Mouse (Mus musculus): ENCODE results near the gene Sfrp2. TPM values are rescaled to one million over a fixed set of nuclear protein-coding genes. Genes with fewer than 3 reads are reported as not detected.

Gene Sfrp2
- total and polyA plus RNA-seq, 3 experiments, result 0.17 to 0.23 (median 0.17) TPM

GRCm38 (mm10) chr3:83763551-83764548, 2.3 kb upstream of the Sfrp2 start:
- peaks cover 26% of the 10 kb centered on the region for H3K27me3 ChIP-seq (replicated peaks)
- DNase-seq (ENCODE audit: extremely low read depth), result peak; percentile 32
- H3K4me2 ChIP-seq (ENCODE audit: insufficient read depth, low read depth, poor library complexity, severe bottlenecking), result 0 out of 2 replicates have a peak overlapping the region, but pooled peaks have one; percentile 27
- H3K4me3 ChIP-seq (replicated peaks in 1 of 3; ENCODE audit: low read depth in 2 of 3, low read length in 2 of 3, poor library complexity in 1 of 3), result no peak overlapping the region
- no peak overlapping the region for H3K27ac ChIP-seq (ENCODE audit: insufficient read depth, low read depth)
- H3K4me1 ChIP-seq (ENCODE audit: control insufficient read depth in 1 of 2, insufficient read depth in 2 of 2), result peaks cover 0 to 10% of the 10 kb centered on the region in 2 experiments; a peak in 2 of 4 replicates
- no peaks in the 10 kb centered on the region for H3K9me3 ChIP-seq (replicated peaks; ENCODE audit: low read length)
- no peaks in the 10 kb centered on the region for H3K36me3 ChIP-seq (replicated peaks in 1 of 2; ENCODE audit: control insufficient read depth in 1 of 2, insufficient read depth in 1 of 2, low read length in 1 of 2)
- no peak overlapping the region for H3K9ac ChIP-seq (ENCODE audit: insufficient read depth, low read depth)
- in situ Hi-C loops (cut with MboI; ENCODE audit: low pct_ligation_motif_present, low pct_unique_long_range_greater_than_20kb, low sequenced_read_pairs) (loop anchor here (25.0 kb wide), 1 partner anchor 477 kb away; no protein-coding TSS in a partner anchor), dilution Hi-C loops (cut with MboI; ENCODE audit: extremely low pct_ligation_motif_present, extremely low pct_unique_long_range_greater_than_20kb, low sequenced_read_pairs) (no loop called here)
- TF ChIP-seq NRF1 (IDR thresholded peaks at IDR 0.05; ENCODE audit: low read depth, low read length) (peak; percentile 75), SMC3 (IDR thresholded peaks at IDR 0.05; ENCODE audit: low read depth, low read length) (peak; percentile 70), ZMIZ1 (IDR thresholded peaks at IDR 0.05; ENCODE audit: low read depth, low read length) (no peak), RAD21 (IDR thresholded peaks at IDR 0.05; ENCODE audit: low read depth, low read length) (peak; percentile 74), KAT2A (IDR thresholded peaks at IDR 0.05; ENCODE audit: insufficient replicate concordance, low read length) (no peak), CTCF (conservative IDR thresholded peaks at IDR 0.05 in 1 of 2, IDR thresholded peaks at IDR 0.05 in 1 of 2; ENCODE audit: low read depth in 2 of 2, low read length in 2 of 2) (peak in 1 of 2 experiments; percentile 80; a peak in 2 of 4 replicates)
- H3K79me2 ChIP-seq (replicated peaks; ENCODE audit: control insufficient read depth, extremely low read depth, insufficient read depth, poor library complexity, severe bottlenecking), result no peaks in the 10 kb centered on the region

GRCm38 (mm10) chr3:83766726-83767070, 577 bp downstream of the Sfrp2 start:
- no peak overlapping the region for H3K4me3 ChIP-seq (replicated peaks in 1 of 3; ENCODE audit: low read depth in 2 of 3, low read length in 2 of 3, poor library complexity in 1 of 3)
- DNase-seq (ENCODE audit: extremely low read depth), result no peak

GRCm38 (mm10) chr3:83767121-83767520, 1.0 kb downstream of the Sfrp2 start:
- no peaks in the 10 kb centered on the region for H3K9me3 ChIP-seq (replicated peaks; ENCODE audit: low read length)
- H3K4me3 ChIP-seq (replicated peaks in 1 of 3; ENCODE audit: low read depth in 2 of 3, low read length in 2 of 3, poor library complexity in 1 of 3), result no peak overlapping the region
- no peak overlapping the region for H3K9ac ChIP-seq (ENCODE audit: insufficient read depth, low read depth)
- in situ Hi-C loops (cut with MboI; ENCODE audit: low pct_ligation_motif_present, low pct_unique_long_range_greater_than_20kb, low sequenced_read_pairs), result loop anchor here (25.0 kb wide), 1 partner anchor 480 kb away; no protein-coding TSS in a partner anchor
- no peak for TF ChIP-seq SMC3 (IDR thresholded peaks at IDR 0.05; ENCODE audit: low read depth, low read length)
- TF ChIP-seq MXI1 (IDR thresholded peaks at IDR 0.05; ENCODE audit: low read depth, low read length), result no peak
- TF ChIP-seq CHD2 (IDR thresholded peaks at IDR 0.05; ENCODE audit: low read length), result no peak
- TF ChIP-seq ETS1 (conservative IDR thresholded peaks at IDR 0.05; ENCODE audit: low read depth, low read length), result no peak
- DNase-seq (ENCODE audit: extremely low read depth), result no peak
- peaks cover 0 to 10% of the 10 kb centered on the region in 2 experiments; a peak in 2 of 4 replicates for H3K4me1 ChIP-seq (ENCODE audit: control insufficient read depth in 1 of 2, insufficient read depth in 2 of 2)
- no peak overlapping the region for H3K27ac ChIP-seq (ENCODE audit: insufficient read depth, low read depth)
- H3K27me3 ChIP-seq (replicated peaks), result peaks cover 24% of the 10 kb centered on the region
- dilution Hi-C loops (cut with MboI; ENCODE audit: extremely low pct_ligation_motif_present, extremely low pct_unique_long_range_greater_than_20kb, low sequenced_read_pairs), result no loop called here
- no peaks in the 10 kb centered on the region for H3K79me2 ChIP-seq (replicated peaks; ENCODE audit: control insufficient read depth, extremely low read depth, insufficient read depth, poor library complexity, severe bottlenecking)
- H3K4me2 ChIP-seq (ENCODE audit: insufficient read depth, low read depth, poor library complexity, severe bottlenecking), result no peak overlapping the region; the same call in 1 of the 2 replicates
- H3K36me3 ChIP-seq (replicated peaks in 1 of 2; ENCODE audit: control insufficient read depth in 1 of 2, insufficient read depth in 1 of 2, low read length in 1 of 2), result no peaks in the 10 kb centered on the region

More at GRCm38 (mm10) chr3:83766726-83767070, 577 bp downstream of the Sfrp2 start:
- Histone ChIP-seq H3K9ac (ENCODE audit: insufficient read depth, low read depth) (no peak overlapping the region), H3K9me3 (replicated peaks; ENCODE audit: low read length) (no peaks in the 10 kb centered on the region), H3K27ac (ENCODE audit: insufficient read depth, low read depth) (no peak overlapping the region), H3K4me2 (ENCODE audit: insufficient read depth, low read depth, poor library complexity, severe bottlenecking) (peak overlapping the region; percentile 75), H3K4me1 (ENCODE audit: control insufficient read depth in 1 of 2, insufficient read depth in 2 of 2) (peaks cover 0 to 10% of the 10 kb centered on the region in 2 experiments; a peak in 2 of 4 replicates), H3K27me3 (replicated peaks) (peaks cover 26% of the 10 kb centered on the region), H3K36me3 (replicated peaks in 1 of 2; ENCODE audit: control insufficient read depth in 1 of 2, insufficient read depth in 1 of 2, low read length in 1 of 2) (no peaks in the 10 kb centered on the region), H3K79me2 (replicated peaks; ENCODE audit: control insufficient read depth, extremely low read depth, insufficient read depth, poor library complexity, severe bottlenecking) (no peaks in the 10 kb centered on the region)
- TF ChIP-seq ZNF384 (IDR thresholded peaks at IDR 0.05; ENCODE audit: low read depth, low read length) (no peak), JUND (conservative IDR thresholded peaks at IDR 0.05; ENCODE audit: low read depth, low read length) (no peak), UBTF (IDR thresholded peaks at IDR 0.05; ENCODE audit: low read depth, low read length) (0 out of 2 replicates have a peak, but pooled peaks have one; percentile 6)
- in situ Hi-C loops (cut with MboI; ENCODE audit: low pct_ligation_motif_present, low pct_unique_long_range_greater_than_20kb, low sequenced_read_pairs) (loop anchor here (25.0 kb wide), 1 partner anchor 479 kb away; no protein-coding TSS in a partner anchor), dilution Hi-C loops (cut with MboI; ENCODE audit: extremely low pct_ligation_motif_present, extremely low pct_unique_long_range_greater_than_20kb, low sequenced_read_pairs) (no loop called here)
